Mouse (Mus musculus): ENCODE results near the gene Pold1.

DNA sequence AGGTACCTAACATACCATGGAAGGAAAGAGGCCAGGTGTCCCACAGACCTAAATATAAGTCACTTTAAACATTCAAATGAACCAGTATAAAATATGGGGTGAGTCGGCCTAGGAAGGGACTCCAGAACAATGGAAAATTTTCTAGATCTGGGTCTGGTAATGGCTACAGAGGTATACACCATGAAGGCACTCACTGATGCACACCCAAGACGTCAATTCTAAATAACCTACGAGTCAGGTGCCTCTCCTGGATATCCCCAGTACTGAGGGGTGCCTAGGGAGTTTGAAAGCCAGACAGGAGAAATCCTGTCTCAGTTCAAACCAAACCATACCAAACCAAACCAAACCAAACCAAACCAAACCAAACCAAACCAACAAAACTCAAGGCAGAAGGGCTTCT lies 18.1 kb downstream of the Pold1 start:
- no peak for TF ChIP-seq CTCF (IDR thresholded peaks at IDR 0.05; ENCODE audit: control insufficient read depth, insufficient read depth, insufficient replicate concordance, low read depth, low read length)
- no peak for TF ChIP-seq POLR2A (IDR thresholded peaks at IDR 0.05; ENCODE audit: control insufficient read depth, low read depth, low read length)
